Mouse (Mus musculus) megakaryocyte, embryonic 14.5 days (primary cell): ENCODE data around the gene Plcg2.

ENCODE experiments used
- FLI1 ChIP-seq: IDR thresholded peaks from 2 replicates; pipeline ENCODE4 v1.6.1; 2012; ENCODE audit warnings: low read length, inconsistent platforms, mixed read lengths
- GATA1 ChIP-seq: IDR thresholded peaks from 3 replicates; pipeline ENCODE4 v1.6.1; 2012; ENCODE audit warnings: mixed read lengths, low read length, inconsistent platforms, borderline replicate concordance

- no peak for TF ChIP-seq GATA1
- TF ChIP-seq FLI1 = no peak
Observed at GRCm38 (mm10) chr8:117627096-117627495, 129.0 kb downstream of the Plcg2 start.
